Mouse (Mus musculus) midbrain, embryonic 13.5 days (tissue): Measurements from ENCODE around the gene Gm10553. TPM values are rescaled to one million over a fixed set of nuclear protein-coding genes. Genes with fewer than 3 reads are reported as not detected.
"Not testable (repeated sequence)": the region's sequence is repeated elsewhere in the genome, so short reads cannot be mapped to it uniquely, and the experiment has no call there.

Experiments used
- ATAC-seq: fragments of 200-750 bp; cut with Nextera tagmentation; 2 replicates; pipeline ENCODE4 v1.8.0; 2017; ENCODE audit warnings: mild to moderate bottlenecking, moderate TSS enrichment, moderate library complexity
- H3K27ac ChIP-seq: fragments of 300-500 bp; sonication (generic); 2 replicates; pipeline ENCODE4 v1.5.1; 2015; ENCODE audit warnings: inconsistent platforms, mild to moderate bottlenecking, moderate library complexity
- H3K27me3 ChIP-seq: fragments of 300-500 bp; sonication (generic); 2 replicates; pipeline ENCODE4 v1.6.1; 2015; ENCODE audit warnings: mild to moderate bottlenecking, inconsistent platforms
- H3K36me3 ChIP-seq: fragments of 300-500 bp; sonication (generic); 2 replicates; pipeline ENCODE4 v1.6.1; 2015; ENCODE audit warnings: mild to moderate bottlenecking, inconsistent platforms
- H3K4me1 ChIP-seq: fragments of 300-500 bp; sonication (generic); replicated peaks from 2 replicates; pipeline ENCODE4 v1.6.1; 2015; ENCODE audit warnings: inconsistent platforms
- H3K4me2 ChIP-seq: fragments of 300-500 bp; sonication (generic); replicated peaks from 2 replicates; pipeline ENCODE4 v1.6.1; 2015; ENCODE audit warnings: moderate library complexity, mild to moderate bottlenecking, inconsistent platforms
- H3K4me3 ChIP-seq: fragments of 300-500 bp; sonication (generic); replicated peaks from 2 replicates; pipeline ENCODE4 v1.5.1; 2015; ENCODE audit warnings: mild to moderate bottlenecking, inconsistent platforms
- H3K9ac ChIP-seq: fragments of 300-500 bp; sonication (generic); replicated peaks from 2 replicates; pipeline ENCODE4 v1.6.1; 2015; ENCODE audit warnings: mild to moderate bottlenecking, inconsistent platforms
- H3K9me3 ChIP-seq: fragments of 300-500 bp; sonication (generic); 2 replicates; pipeline ENCODE4 v1.6.1; 2016; ENCODE audit warnings: mild to moderate bottlenecking, inconsistent platforms
- WGBS: fragments of 180-500 bp; shearing (Covaris S2); methylation state at CpG from one replicate; pipeline ENCODE4 v1.1.7; 2015; 5-methylcytosine and 5-hydroxymethylcytosine counted together
- polyA plus RNA-seq: library from polyadenylated mRNA; unstranded; fragments of >200 nt; fragmentation: Nextera tagmentation; extraction: Ambion mirVana; gene quantifications from 2 replicates; pipeline ENCODE4 v1.2.1, GENCODE M21; 2015

Gm10553 gene
- polyA plus RNA-seq, 1 experiment from 2014 or later: not detected

- not testable (repeated sequence) for ATAC-seq, H3K4me1 ChIP-seq, H3K27ac ChIP-seq, H3K36me3 ChIP-seq, H3K4me2 ChIP-seq, H3K9me3 ChIP-seq, H3K27me3 ChIP-seq, H3K9ac ChIP-seq, H3K4me3 ChIP-seq
- WGBS: 73% methylated on average over 10 of the region's 10 CpGs
Observed at GRCm38 (mm10) chr1:85111572-85111971, 11.6 kb downstream of the Gm10553 start.

DNA sequence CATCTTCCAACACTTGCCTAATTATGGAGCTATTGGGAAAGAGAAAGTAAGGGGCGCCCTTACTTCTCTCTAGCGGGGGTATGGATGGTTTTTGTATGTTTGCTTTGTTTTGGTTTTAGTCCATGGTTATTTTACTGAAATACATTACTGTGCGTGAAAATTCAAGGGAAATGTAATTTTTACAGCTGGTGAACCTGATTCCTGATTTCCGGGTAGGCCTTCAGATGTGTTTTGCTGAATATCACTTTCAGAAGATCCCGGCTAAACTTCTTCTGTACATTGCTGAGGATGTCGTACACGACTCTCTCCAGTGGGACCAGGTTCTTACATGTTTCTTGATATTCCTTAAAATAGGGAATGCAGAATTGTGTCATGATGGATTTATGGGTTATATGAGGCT, 12.3 kb downstream of the Gm10553 start:
- H3K27ac ChIP-seq, H3K9me3 ChIP-seq, H3K4me3 ChIP-seq, H3K27me3 ChIP-seq, H3K36me3 ChIP-seq, H3K9ac ChIP-seq, ATAC-seq, H3K4me1 ChIP-seq, H3K4me2 ChIP-seq: not testable (repeated sequence)
- WGBS: 90% methylated on average over 7 of the region's 7 CpGs

DNA sequence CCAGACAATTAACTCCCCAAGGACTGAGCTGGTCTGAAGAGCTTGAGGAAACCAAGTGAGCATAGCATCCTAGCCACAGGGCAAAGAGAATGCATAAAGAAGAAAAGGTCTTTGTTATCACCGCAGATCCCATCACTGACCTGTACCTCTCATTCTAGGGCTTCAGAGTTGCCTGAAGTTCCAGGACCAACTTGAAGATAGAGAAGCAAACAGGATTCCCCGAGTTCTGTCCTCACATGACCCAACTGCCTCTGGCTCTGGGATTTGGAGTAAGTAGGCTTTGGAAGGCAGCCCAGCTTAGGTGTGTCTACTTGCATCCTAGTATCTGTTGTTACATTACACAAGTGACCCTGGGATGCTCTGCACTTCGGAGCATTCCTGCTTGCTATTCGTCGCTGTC, 12.9 kb downstream of the Gm10553 start:
- not testable (repeated sequence) for H3K27ac ChIP-seq, H3K4me3 ChIP-seq, H3K4me2 ChIP-seq, H3K36me3 ChIP-seq, ATAC-seq, H3K9me3 ChIP-seq, H3K4me1 ChIP-seq, H3K9ac ChIP-seq, H3K27me3 ChIP-seq
- WGBS: 73% methylated on average over 2 of the region's 5 CpGs

GRCm38 (mm10) chr1:85114078-85114477, 14.1 kb downstream of the Gm10553 start:
- H3K27me3 ChIP-seq, H3K9ac ChIP-seq, H3K4me1 ChIP-seq, H3K36me3 ChIP-seq, H3K27ac ChIP-seq, H3K9me3 ChIP-seq, H3K4me2 ChIP-seq, H3K4me3 ChIP-seq: not testable (repeated sequence)
- ATAC-seq: 0 out of 2 replicates have a peak, but pooled peaks have one; percentile 56
- 83% methylated on average over 3 of the region's 3 CpGs for WGBS

DNA sequence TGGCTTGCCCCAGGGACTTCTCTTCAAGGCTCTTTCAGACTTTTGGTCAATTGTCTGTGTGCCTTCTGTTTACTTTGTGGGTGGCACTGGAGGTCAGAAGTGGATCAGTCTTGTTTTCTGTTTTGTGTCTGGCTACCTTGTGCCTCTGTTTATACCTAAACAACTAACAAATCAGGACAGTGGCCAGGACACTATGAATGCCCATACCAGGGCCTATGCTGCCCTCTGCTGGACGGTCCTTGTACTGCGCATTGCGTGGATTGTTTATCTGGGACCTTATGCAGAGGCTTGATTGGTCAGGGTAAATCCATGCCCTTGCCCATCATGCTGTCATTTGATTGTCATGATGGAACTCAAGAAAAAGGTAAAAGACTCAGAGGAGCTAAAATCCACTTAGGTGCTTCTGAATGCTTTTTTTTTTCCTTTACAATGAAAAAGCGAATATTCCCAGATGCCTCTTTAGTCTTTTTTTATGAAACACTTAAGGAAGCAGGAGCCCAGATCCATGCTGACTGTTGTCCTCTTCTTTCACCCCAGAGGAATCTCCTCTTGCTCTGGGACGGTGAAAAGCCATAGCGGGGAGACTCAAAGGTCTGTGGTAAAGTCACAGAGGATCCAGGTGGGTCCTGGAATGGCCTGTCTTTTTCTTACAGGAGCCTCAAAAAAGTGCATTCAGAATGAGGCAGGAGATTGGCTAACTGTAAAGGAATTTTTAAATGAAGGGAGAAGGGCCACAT, 14.9 kb downstream of the Gm10553 start:
- not testable (repeated sequence) for H3K4me2 ChIP-seq, H3K9me3 ChIP-seq, H3K36me3 ChIP-seq, H3K9ac ChIP-seq, H3K27me3 ChIP-seq, H3K4me3 ChIP-seq, ATAC-seq, H3K4me1 ChIP-seq, H3K27ac ChIP-seq
- 52% methylated on average over 6 of the region's 6 CpGs for WGBS

GRCm38 (mm10) chr1:85117537-85117936, 17.6 kb downstream of the Gm10553 start:
- 77% methylated on average over 5 of the region's 6 CpGs for WGBS
- H3K4me1 ChIP-seq, H3K27ac ChIP-seq, H3K9ac ChIP-seq, H3K36me3 ChIP-seq, H3K4me2 ChIP-seq, H3K4me3 ChIP-seq, H3K27me3 ChIP-seq, H3K9me3 ChIP-seq, ATAC-seq: not testable (repeated sequence)

GRCm38 (mm10) chr1:85118341-85118740, 18.4 kb downstream of the Gm10553 start:
- H3K4me1 ChIP-seq, H3K27me3 ChIP-seq, H3K9ac ChIP-seq, H3K36me3 ChIP-seq, H3K4me3 ChIP-seq, ATAC-seq, H3K9me3 ChIP-seq, H3K4me2 ChIP-seq, H3K27ac ChIP-seq: not testable (repeated sequence)
- WGBS: 81% methylated on average over 5 of the region's 6 CpGs

- WGBS: 89% methylated on average over 4 of the region's 4 CpGs
- not testable (repeated sequence) for H3K4me3 ChIP-seq, H3K36me3 ChIP-seq, H3K27me3 ChIP-seq, H3K9ac ChIP-seq, H3K27ac ChIP-seq, H3K4me1 ChIP-seq, H3K9me3 ChIP-seq, ATAC-seq, H3K4me2 ChIP-seq
Observed at GRCm38 (mm10) chr1:85121841-85122240, 21.9 kb downstream of the Gm10553 start.

- WGBS: 90% methylated on average over 22 of the region's 22 CpGs
- not testable (repeated sequence) for H3K27me3 ChIP-seq, H3K9ac ChIP-seq, H3K27ac ChIP-seq, H3K4me2 ChIP-seq, H3K36me3 ChIP-seq, H3K4me1 ChIP-seq, H3K4me3 ChIP-seq, H3K9me3 ChIP-seq, ATAC-seq
Observed at GRCm38 (mm10) chr1:85133671-85134070, 33.7 kb downstream of the Gm10553 start.

Other genes starting within 250 kb of the Gm10553 start
- gene Slc16a14, start 165.0 kb upstream of the Gm10553 start, polyA plus RNA-seq: 18.9 and 20.6 TPM in 2 replicates
- gene A530032D15Rik, start 9.7 kb downstream of the Gm10553 start, polyA plus RNA-seq: not detected in 2 replicates
- gene C130026I21Rik, start 170.4 kb downstream of the Gm10553 start, polyA plus RNA-seq: 0.26 and 0.31 TPM in 2 replicates